Mouse (Mus musculus) heart, adult 2 months (tissue): ENCODE data around the gene Pth. TPM values are rescaled to one million over a fixed set of nuclear protein-coding genes. Genes with fewer than 3 reads are reported as not detected.

Experiments used
- DNase-seq, 2 experiments: peaks; one replicate each; pipeline ENCODE4 v3.0.0; 2021
- H3K27ac ChIP-seq: fragments of 200-600 bp; 2 replicates; pipeline ENCODE4 v1.8.1; 2022
- H3K27me3 ChIP-seq: fragments of 200-500 bp; 2 replicates; pipeline ENCODE4 v1.6.1; 2012; ENCODE audit warnings: mild to moderate bottlenecking, low read length, inconsistent platforms, mixed read lengths; ENCODE audit not compliant: control insufficient read depth, insufficient read depth
- H3K36me3 ChIP-seq: fragments of 200-500 bp; 2 replicates; pipeline ENCODE4 v1.6.1; 2012; ENCODE audit warnings: low read length, inconsistent platforms; ENCODE audit not compliant: control insufficient read depth, insufficient read depth
- H3K4me1 ChIP-seq: fragments of 200-500 bp; 2 replicates; pipeline ENCODE4 v1.6.1; 2011; ENCODE audit warnings: low read length; ENCODE audit not compliant: control insufficient read depth, insufficient read depth
- H3K4me3 ChIP-seq: fragments of 200-600 bp; 2 replicates; pipeline ENCODE4 v1.8.1; 2022
- H3K79me2 ChIP-seq: fragments of 200-500 bp; replicated peaks from 2 replicates; pipeline ENCODE4 v1.6.1; 2012; ENCODE audit warnings: mild to moderate bottlenecking, inconsistent platforms, low read length, moderate library complexity, mixed read lengths; ENCODE audit not compliant: control insufficient read depth, insufficient read depth
- H3K9ac ChIP-seq: fragments of 200-500 bp; 2 replicates; pipeline ENCODE4 v1.6.1; 2012; ENCODE audit warnings: low read depth, mild to moderate bottlenecking, control low read depth, inconsistent platforms, low read length, mixed read lengths
- CTCF ChIP-seq: fragments of 200-600 bp; IDR thresholded peaks from 2 replicates; pipeline ENCODE4 v1.8.1; 2022; ENCODE audit warnings: antibody characterized with exemption, mild to moderate bottlenecking, moderate library complexity
- EP300 ChIP-seq: fragments of 200-500 bp; IDR thresholded peaks from 2 replicates; pipeline ENCODE4 v1.6.1; 2011; ENCODE audit warnings: low read depth, low read length, control low read depth; ENCODE audit not compliant: insufficient read depth
- POLR2A ChIP-seq: fragments of 200-500 bp; IDR thresholded peaks from 2 replicates; pipeline ENCODE4 v1.6.1; 2011; ENCODE audit warnings: mild to moderate bottlenecking, low read depth, low read length, control low read depth; ENCODE audit not compliant: insufficient read depth
- WGBS: fragments of 180-500 bp; shearing (Covaris S2); methylation state at CpG from one replicate; pipeline ENCODE4 v1.1.7; 2018; 5-methylcytosine and 5-hydroxymethylcytosine counted together
- intact Hi-C: fragments of 180-260 bp; cut with DNase I; formaldehyde crosslinking; loops from one replicate; pipeline ENCODE4 v1.15.1; 2025
- long read RNA-seq: library from polyadenylated mRNA; stranded (forward); transcript quantifications from one replicate; pipeline ENCODE4 v2.0.0, GENCODE M21; 2021
- polyA plus RNA-seq: library from polyadenylated mRNA; depleted of rRNA; stranded (reverse); fragments of >200 nt; gene quantifications from 2 replicates; pipeline ENCODE4 v1.2.3, GENCODE M21; 2012; rRNA removed
- total RNA-seq, 2 experiments: library from RNA; stranded (reverse); gene quantifications; 2 replicates each; pipeline ENCODE4 v1.2.3; 2021

Pth gene
- total RNA-seq (not detected), polyA plus RNA-seq (not detected in 2 replicates)
- long read RNA-seq, result 0 reads

- Histone ChIP-seq H3K27me3 (no peaks in the 10 kb centered on the region), H3K79me2 (no peaks in the 10 kb centered on the region), H3K36me3 (no peaks in the 10 kb centered on the region), H3K4me3 (no peak within 1 kb of the TSS), H3K9ac (no peak within 1 kb of the TSS), H3K27ac (no peak within 1 kb of the TSS), H3K4me1 (no peaks in the 10 kb centered on the region)
- 81% methylated on average over 2 of the region's 2 CpGs for WGBS
- no peak for TF ChIP-seq POLR2A
- TF ChIP-seq EP300, result no peak
- TF ChIP-seq CTCF, result no peak
- intact Hi-C loops, result no loop called here
- no peak for DNase-seq
Observed at GRCm38 (mm10) chr7:113388470-113388869, at the start of gene Pth. Gene Pth, minus strand, starts transcription at chr7:113388570.

- Histone ChIP-seq H3K36me3 (no peaks in the 10 kb centered on the region), H3K27me3 (no peaks in the 10 kb centered on the region), H3K27ac (no peak overlapping the region), H3K79me2 (no peaks in the 10 kb centered on the region), H3K4me1 (no peaks in the 10 kb centered on the region), H3K9ac (no peak overlapping the region), H3K4me3 (no peak overlapping the region)
- 79% methylated on average over 10 of the region's 10 CpGs for WGBS
- TF ChIP-seq POLR2A, result no peak
- no peak for TF ChIP-seq EP300
- TF ChIP-seq CTCF, result no peak
- peak in 1 of 2 experiments; percentile 5 for DNase-seq
- intact Hi-C loops, result loop anchor here (10.0 kb wide), 1 partner anchor 62 kb away; no protein-coding TSS in a partner anchor
Observed at GRCm38 (mm10) chr7:113436312-113436711, 47.9 kb upstream of the Pth start.

GRCm38 (mm10) chr7:113434286-113434685 lies 45.9 kb upstream of the Pth start:
- no peaks in the 10 kb centered on the region for H3K4me1 ChIP-seq
- peak; percentile 19 to 43 for DNase-seq
- no peak overlapping the region for H3K4me3 ChIP-seq
- H3K36me3 ChIP-seq, result no peaks in the 10 kb centered on the region
- H3K9ac ChIP-seq, result no peak overlapping the region
- H3K79me2 ChIP-seq, result no peaks in the 10 kb centered on the region
- no peak overlapping the region for H3K27ac ChIP-seq
- WGBS, result 10% methylated on average over 4 of the region's 4 CpGs
- no peaks in the 10 kb centered on the region for H3K27me3 ChIP-seq
- no peak for TF ChIP-seq EP300
- peak; percentile 79 for TF ChIP-seq CTCF
- no peak for TF ChIP-seq POLR2A
- intact Hi-C loops, result loop anchor here (10.0 kb wide), 1 partner anchor 59 kb away; no protein-coding TSS in a partner anchor

GRCm38 (mm10) chr7:113433451-113433850 lies 45.1 kb upstream of the Pth start:
- Histone ChIP-seq H3K27ac (no peak overlapping the region), H3K79me2 (no peaks in the 10 kb centered on the region), H3K9ac (no peak overlapping the region), H3K36me3 (no peaks in the 10 kb centered on the region), H3K4me1 (no peaks in the 10 kb centered on the region), H3K4me3 (no peak overlapping the region), H3K27me3 (no peaks in the 10 kb centered on the region)
- DNase-seq, result no peak
- 69% methylated on average over 3 of the region's 3 CpGs for WGBS
- intact Hi-C loops, result loop anchor here (10.0 kb wide), 1 partner anchor 59 kb away; no protein-coding TSS in a partner anchor
- TF ChIP-seq CTCF, result no peak
- no peak for TF ChIP-seq POLR2A
- no peak for TF ChIP-seq EP300

- Histone ChIP-seq H3K4me3 (no peak overlapping the region), H3K36me3 (no peaks in the 10 kb centered on the region), H3K9ac (no peak overlapping the region), H3K27ac (no peak overlapping the region), H3K79me2 (no peaks in the 10 kb centered on the region), H3K4me1 (no peaks in the 10 kb centered on the region), H3K27me3 (no peaks in the 10 kb centered on the region)
- 76% methylated on average over 4 of the region's 4 CpGs for WGBS
- TF ChIP-seq CTCF, result no peak
- no peak for TF ChIP-seq EP300
- TF ChIP-seq POLR2A, result no peak
- no peak for DNase-seq
- intact Hi-C loops, result loop anchor here (10.0 kb wide), 1 partner anchor 58 kb away; no protein-coding TSS in a partner anchor
Observed at GRCm38 (mm10) chr7:113432891-113433290, 44.5 kb upstream of the Pth start.

- intact Hi-C loops, result no loop called here
- no peak overlapping the region for H3K4me3 ChIP-seq
- no peaks in the 10 kb centered on the region for H3K36me3 ChIP-seq
- no peak overlapping the region for H3K9ac ChIP-seq
- H3K27me3 ChIP-seq, result no peaks in the 10 kb centered on the region
- DNase-seq, result no peak
- WGBS, result 81% methylated on average over 1 of the region's 1 CpGs
- no peak overlapping the region for H3K27ac ChIP-seq
- peaks cover 4% of the 10 kb centered on the region; the same call in 1 of the 2 replicates for H3K4me1 ChIP-seq
- TF ChIP-seq EP300 (no peak), CTCF (no peak), POLR2A (no peak)
- H3K79me2 ChIP-seq, result no peaks in the 10 kb centered on the region
Observed at GRCm38 (mm10) chr7:113420771-113421170, 32.4 kb upstream of the Pth start.
